Mouse (Mus musculus): ENCODE results near the gene Gar1. TPM values are rescaled to one million over a fixed set of nuclear protein-coding genes. Genes with fewer than 3 reads are reported as not detected.

The Gar1 gene
- polyA plus RNA-seq, 1 experiment from 2014 or later, result 107 TPM

GRCm38 (mm10) chr3:129799011-129799410 lies 32.2 kb downstream of the Gar1 start:
- Histone ChIP-seq H3K9me3 (no peaks in the 10 kb centered on the region), H3K27me3 (no peaks in the 10 kb centered on the region), H3K36me3 (no peaks in the 10 kb centered on the region), H3K27ac (no peak overlapping the region), H3K9ac (no peak overlapping the region), H3K4me3 (no peak overlapping the region), H3K4me1 (no peaks in the 10 kb centered on the region), H3K4me2 (replicated peaks) (no peak overlapping the region)
- WGBS, result 71% methylated on average over 2 of the region's 2 CpGs
- no peak for ATAC-seq (ENCODE audit: insufficient number of reproducible peaks, insufficient read depth, low FRiP score, low TSS enrichment)

- no peaks in the 10 kb centered on the region for H3K27me3 ChIP-seq
- no peak overlapping the region for H3K9ac ChIP-seq
- no peaks in the 10 kb centered on the region for H3K9me3 ChIP-seq
- no peaks in the 10 kb centered on the region for H3K4me1 ChIP-seq
- no peak overlapping the region for H3K27ac ChIP-seq
- WGBS, result 80% methylated on average over 11 of the region's 11 CpGs
- H3K4me2 ChIP-seq (replicated peaks), result no peak overlapping the region
- H3K4me3 ChIP-seq, result no peak overlapping the region
- no peaks in the 10 kb centered on the region for H3K36me3 ChIP-seq
- no peak for ATAC-seq (ENCODE audit: insufficient number of reproducible peaks, insufficient read depth, low FRiP score, low TSS enrichment)
These were observed 32.6 kb downstream of the Gar1 start for GRCm38 (mm10) chr3:129798551-129798950.

DNA sequence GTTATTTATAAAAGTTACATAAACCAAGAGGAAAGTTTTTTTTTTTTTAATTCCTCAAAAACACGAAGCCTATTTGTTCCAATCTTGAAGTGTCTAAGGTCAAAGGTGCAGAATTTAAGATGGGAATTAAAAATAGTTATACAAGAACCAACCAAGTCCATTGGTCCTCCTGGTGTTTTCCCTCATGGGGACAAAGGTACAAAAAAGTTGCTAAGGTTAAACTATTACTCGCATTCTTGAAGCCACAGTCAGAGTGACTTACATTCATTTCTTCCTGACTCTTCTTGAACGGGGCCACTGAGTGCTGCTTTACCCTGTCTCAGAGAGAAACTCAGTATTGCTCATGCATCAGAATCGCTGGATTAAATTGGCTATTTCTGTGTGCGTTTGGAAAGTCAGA lies 33.9 kb downstream of the Gar1 start:
- Histone ChIP-seq H3K9ac (no peak overlapping the region), H3K4me2 (replicated peaks) (no peak overlapping the region), H3K4me3 (no peak overlapping the region), H3K9me3 (no peaks in the 10 kb centered on the region), H3K4me1 (no peaks in the 10 kb centered on the region), H3K27ac (no peak overlapping the region), H3K36me3 (no peaks in the 10 kb centered on the region), H3K27me3 (no peaks in the 10 kb centered on the region)
- no peak for ATAC-seq (ENCODE audit: insufficient number of reproducible peaks, insufficient read depth, low FRiP score, low TSS enrichment)
- WGBS, result 76% methylated on average over 5 of the region's 5 CpGs

GRCm38 (mm10) chr3:129793801-129794200 lies 37.4 kb downstream of the Gar1 start:
- Histone ChIP-seq H3K27me3 (no peaks in the 10 kb centered on the region), H3K4me2 (replicated peaks) (no peak overlapping the region), H3K4me3 (no peak overlapping the region), H3K36me3 (no peaks in the 10 kb centered on the region), H3K9me3 (no peaks in the 10 kb centered on the region), H3K27ac (no peak overlapping the region), H3K4me1 (no peaks in the 10 kb centered on the region), H3K9ac (no peak overlapping the region)
- 91% methylated on average over 5 of the region's 5 CpGs for WGBS
- no peak for ATAC-seq (ENCODE audit: insufficient number of reproducible peaks, insufficient read depth, low FRiP score, low TSS enrichment)

DNA sequence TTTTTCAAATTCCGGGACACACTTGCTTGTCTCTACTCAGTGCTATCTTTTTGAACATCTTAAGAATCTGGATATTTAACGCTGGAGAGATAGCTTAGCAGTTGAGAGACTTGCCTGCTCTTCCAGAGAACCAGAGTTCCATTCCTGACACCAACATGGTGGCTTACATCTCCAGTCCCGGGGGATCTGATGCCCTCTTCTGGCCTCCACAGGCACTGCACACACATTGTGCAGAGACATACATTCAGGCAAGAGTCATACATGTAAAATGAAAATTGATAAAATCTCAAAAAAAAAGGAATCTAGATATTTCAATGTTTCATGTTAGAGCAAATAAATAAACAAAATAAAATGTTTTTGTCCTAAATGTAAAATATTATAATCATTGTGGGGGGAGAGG lies 48.5 kb downstream of the Gar1 start:
- Histone ChIP-seq H3K4me1 (no peaks in the 10 kb centered on the region), H3K4me2 (replicated peaks) (no peak overlapping the region), H3K36me3 (no peaks in the 10 kb centered on the region), H3K27ac (no peak overlapping the region), H3K9me3 (no peaks in the 10 kb centered on the region), H3K4me3 (no peak overlapping the region), H3K27me3 (no peaks in the 10 kb centered on the region), H3K9ac (no peak overlapping the region)
- no peak for ATAC-seq (ENCODE audit: insufficient number of reproducible peaks, insufficient read depth, low FRiP score, low TSS enrichment)
- 88% methylated on average over 3 of the region's 3 CpGs for WGBS

GRCm38 (mm10) chr3:129781435-129781834 lies 49.8 kb downstream of the Gar1 start:
- no peak overlapping the region for H3K4me3 ChIP-seq
- H3K4me1 ChIP-seq, result no peaks in the 10 kb centered on the region
- no peak overlapping the region for H3K9ac ChIP-seq
- no peak overlapping the region for H3K27ac ChIP-seq
- WGBS, result 45% methylated on average over 10 of the region's 10 CpGs
- no peak for ATAC-seq (ENCODE audit: insufficient number of reproducible peaks, insufficient read depth, low FRiP score, low TSS enrichment)
- no peaks in the 10 kb centered on the region for H3K36me3 ChIP-seq
- no peaks in the 10 kb centered on the region for H3K9me3 ChIP-seq
- H3K27me3 ChIP-seq, result no peaks in the 10 kb centered on the region
- no peak overlapping the region for H3K4me2 ChIP-seq (replicated peaks)

Other genes with a start within 250 kb of the Gar1 start
- gene Egf, start 76.1 kb downstream of the Gar1 start, polyA plus RNA-seq (2016; fragmentation: Nextera tagmentation; extraction: Ambion mirVana), result 2.0 and 2.7 TPM in 2 replicates
- gene Lrit3, start 27.4 kb downstream of the Gar1 start, polyA plus RNA-seq (2016; fragmentation: Nextera tagmentation; extraction: Ambion mirVana), result not detected in 2 replicates
- gene Rrh, start 8.8 kb downstream of the Gar1 start, polyA plus RNA-seq (2016; fragmentation: Nextera tagmentation; extraction: Ambion mirVana), result 0.32 and 0.35 TPM in 2 replicates
- 0.52 and 0.84 TPM in 2 replicates for gene Cfi, start 4.5 kb upstream of the Gar1 start, polyA plus RNA-seq (2016; fragmentation: Nextera tagmentation; extraction: Ambion mirVana)
- 25.2 and 26.3 TPM in 2 replicates for gene Pla2g12a, start 47.2 kb upstream of the Gar1 start, polyA plus RNA-seq (2016; fragmentation: Nextera tagmentation; extraction: Ambion mirVana)
- gene Casp6, start 70.0 kb upstream of the Gar1 start, polyA plus RNA-seq (2016; fragmentation: Nextera tagmentation; extraction: Ambion mirVana), result 96.3 and 102 TPM in 2 replicates
- 2.7 and 3.4 TPM in 2 replicates for gene Mcub, start 138.8 kb upstream of the Gar1 start, polyA plus RNA-seq (2016; fragmentation: Nextera tagmentation; extraction: Ambion mirVana)
- gene Sec24b, start 230.2 kb upstream of the Gar1 start, polyA plus RNA-seq (2016; fragmentation: Nextera tagmentation; extraction: Ambion mirVana), result 34.3 and 35.6 TPM in 2 replicates